8 mouse cellular contexts compared by ENCODE assay signal in the genomic region with DNA sequence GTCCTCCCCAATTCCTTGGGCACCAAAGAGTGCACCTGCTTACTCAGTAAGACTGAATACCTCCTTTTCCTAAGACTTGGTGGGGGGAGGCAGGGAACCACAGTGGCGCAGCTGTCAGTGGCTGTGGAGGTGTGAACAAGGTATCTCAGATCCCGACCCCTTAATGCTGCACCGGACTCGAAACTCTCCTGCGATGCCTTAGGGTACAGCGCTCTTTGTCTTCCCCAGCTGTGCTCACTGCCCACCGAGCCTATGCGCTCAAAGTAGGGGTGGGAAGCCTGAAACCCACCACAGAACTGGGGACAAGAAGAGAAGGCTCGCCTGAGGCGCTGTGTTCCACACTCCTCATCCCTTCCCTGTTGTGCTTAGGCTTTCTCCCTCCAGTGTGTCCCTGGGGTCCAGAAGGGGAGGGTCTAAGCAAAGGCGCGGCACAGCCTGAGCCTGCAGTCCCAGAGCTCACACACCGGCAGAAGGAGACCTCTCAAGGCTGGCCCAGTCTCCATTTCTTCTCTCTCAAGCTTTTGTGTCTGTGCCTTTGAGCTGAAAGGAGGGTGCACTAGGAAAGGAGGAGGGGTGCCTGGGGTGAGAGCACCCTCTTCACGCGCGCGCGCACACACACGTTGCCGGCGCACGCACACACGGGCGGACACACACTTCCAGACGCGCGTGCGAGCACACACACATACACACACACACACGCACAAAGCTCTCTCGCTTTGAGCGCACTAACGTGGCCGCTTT. TPM values are rescaled to one million over a fixed set of nuclear protein-coding genes. Genes with fewer than 3 reads are reported as not detected.
DNase-seq lines count a peak whose midpoint lies in the region; ATAC-seq and TF ChIP-seq lines count a peak whose summit lies in the region.

Gene Rab33a (plus strand): TSS at position 478 of the 741 bp plus-strand sequence.

- TF ChIP-seq CTCF in kidney, postnatal 0 days (IDR thresholded peaks at IDR 0.05; ENCODE audit: low read depth), result no peak
- TF ChIP-seq CTCF in forebrain, postnatal 0 days (IDR thresholded peaks at IDR 0.05; ENCODE audit: low read depth), result no peak

- no peaks in the 10 kb centered on the region for H3K27me3 ChIP-seq in kidney, postnatal 0 days (ENCODE audit: insufficient read depth, low read length)
- H3K27me3 ChIP-seq in forebrain, postnatal 0 days (ENCODE audit: insufficient read depth, low read length), result no peaks in the 10 kb centered on the region
- H3K27me3 ChIP-seq in splenic B cell, adult 2 months (ENCODE audit: control insufficient read depth, insufficient read depth, low read length, poor library complexity, severe bottlenecking), result no peaks in the 10 kb centered on the region

- DNase-seq in kidney, postnatal 0 days (ENCODE audit: low spot score), result no peak
- no peak for DNase-seq in kidney, adult 18-20 months
- DNase-seq in cerebellum, adult 11 months, result peak; percentile 53
- DNase-seq in forebrain, postnatal 0 days, result peak; percentile 82
- DNase-seq in layer of hippocampus, adult 8-10 months (ENCODE audit: low spot score in 2 of 2), result peak; percentile 25 to 37
- DNase-seq in splenic B cell, adult 2 months (ENCODE audit: low read depth, low spot score), result peak; percentile 15
- DNase-seq in yolk sac, embryonic 10.5 days (ENCODE audit: low spot score), result no peak

- WGBS in kidney, postnatal 0 days, result 43% methylated on average over 33 of the region's 33 CpGs
- WGBS in forebrain, postnatal 0 days, result 29% methylated on average over 31 of the region's 33 CpGs

- peak within 1 kb of the TSS; percentile 66 for H3K4me2 ChIP-seq in kidney, postnatal 0 days (ENCODE audit: low read length)
- H3K4me2 ChIP-seq in forebrain, postnatal 0 days (ENCODE audit: low read depth), result peak within 1 kb of the TSS; percentile 71

- peak within 1 kb of the TSS; percentile 54 for H3K9ac ChIP-seq in kidney, postnatal 0 days (ENCODE audit: low read depth, low read length)
- peak within 1 kb of the TSS; percentile 71 for H3K9ac ChIP-seq in forebrain, postnatal 0 days

- H3K9me3 ChIP-seq in kidney, postnatal 0 days (replicated peaks; ENCODE audit: low read length), result no peaks in the 10 kb centered on the region
- H3K9me3 ChIP-seq in forebrain, postnatal 0 days (ENCODE audit: low read length), result no peaks in the 10 kb centered on the region

- no peaks in the 10 kb centered on the region for H3K4me1 ChIP-seq in kidney, postnatal 0 days (replicated peaks; ENCODE audit: insufficient read depth, low read length)
- 0 out of 2 replicates have a peak, but pooled peaks cover 5% of the 10 kb centered on the region for H3K4me1 ChIP-seq in forebrain, postnatal 0 days (ENCODE audit: insufficient read depth)

- H3K36me3 ChIP-seq in kidney, postnatal 0 days (ENCODE audit: insufficient read depth, low read length), result no peaks in the 10 kb centered on the region
- H3K36me3 ChIP-seq in forebrain, postnatal 0 days (ENCODE audit: insufficient read depth), result no peaks in the 10 kb centered on the region
- no peaks in the 10 kb centered on the region for H3K36me3 ChIP-seq in splenic B cell, adult 2 months (ENCODE audit: control insufficient read depth, insufficient read depth, low read length, poor library complexity, severe bottlenecking)

- no peak within 1 kb of the TSS for H3K27ac ChIP-seq in kidney, postnatal 0 days
- H3K27ac ChIP-seq in forebrain, postnatal 0 days (ENCODE audit: low read depth, low read length), result peak within 1 kb of the TSS; percentile 93

- ATAC-seq in kidney, postnatal 0 days (replicated peaks; ENCODE audit: low FRiP score, low read depth), result peak; percentile 63
- ATAC-seq in forebrain, postnatal 0 days, result peak; percentile 57
- ATAC-seq in megakaryocyte progenitor cell, adult 5-6 weeks (replicated peaks; ENCODE audit: poor library complexity), result peak; percentile 52

- peak within 1 kb of the TSS; percentile 38 for H3K4me3 ChIP-seq in kidney, postnatal 0 days (replicated peaks; ENCODE audit: low read depth, low read length)
- H3K4me3 ChIP-seq in forebrain, postnatal 0 days (ENCODE audit: low read depth, low read length), result peak within 1 kb of the TSS; percentile 50

RNA-seq across cellular contexts. Expression of gene Rab33a, which starts in this region (rescaled TPM):
- 0.87 and 1.4 TPM in 2 replicates for polyA plus RNA-seq in kidney, postnatal 0 days (2015; fragmentation: Nextera tagmentation; extraction: Ambion mirVana)
- total RNA-seq in forebrain, postnatal 0 days (2014; rRNA removed), result 50.9 and 84.3 TPM in 2 replicates
- polyA plus RNA-seq in forebrain, postnatal 0 days (2015; fragmentation: Nextera tagmentation; extraction: Ambion mirVana), result 97.9 and 104 TPM in 2 replicates
- total RNA-seq in layer of hippocampus, adult 8-10 months (2022), result 10 to 100 TPM; 17.3 to 24.4 (median 20.3) TPM
- 0.17 and 0.84 TPM in 2 replicates for total RNA-seq in megakaryocyte progenitor cell, adult 5-6 weeks (2015)
- 0.14 TPM in 1 of 2 replicates, not detected in the other for total RNA-seq in megakaryocyte progenitor cell, adult 5-6 weeks (2017)

Comparison
In these comparisons a context has a peak if more than half of its experiments do, and no peak if none do; other contexts are left out.
1. RNA of gene Rab33a (total RNA-seq): 50.9 to 84.3 TPM in forebrain, postnatal 0 days and 17.3 to 24.4 TPM in layer of hippocampus, adult 8-10 months; 0.14 to 0.84 TPM in megakaryocyte progenitor cell, adult 5-6 weeks; every median in the first group is over 4 times any median in the second.
2. RNA of gene Rab33a (polyA plus RNA-seq): 97.9 to 104 TPM in forebrain, postnatal 0 days; 0.87 to 1.4 TPM in kidney, postnatal 0 days; every median in the first group is over 10 times any median in the second.
3. Peak in ATAC-seq in megakaryocyte progenitor cell, adult 5-6 weeks; RNA of the gene not detected or under 1 TPM.
4. DNase-seq: peak in cerebellum, adult 11 months (single experiment), forebrain, postnatal 0 days (single experiment), layer of hippocampus, adult 8-10 months (2 of 2) and splenic B cell, adult 2 months (single experiment); none in kidney, postnatal 0 days (single experiment), kidney, adult 18-20 months (single experiment) and yolk sac, embryonic 10.5 days (single experiment).
5. Peak in every context shown above with its lines, with median percentiles within 50 percentile points of each other: ATAC-seq.